In the genomic region with DNA sequence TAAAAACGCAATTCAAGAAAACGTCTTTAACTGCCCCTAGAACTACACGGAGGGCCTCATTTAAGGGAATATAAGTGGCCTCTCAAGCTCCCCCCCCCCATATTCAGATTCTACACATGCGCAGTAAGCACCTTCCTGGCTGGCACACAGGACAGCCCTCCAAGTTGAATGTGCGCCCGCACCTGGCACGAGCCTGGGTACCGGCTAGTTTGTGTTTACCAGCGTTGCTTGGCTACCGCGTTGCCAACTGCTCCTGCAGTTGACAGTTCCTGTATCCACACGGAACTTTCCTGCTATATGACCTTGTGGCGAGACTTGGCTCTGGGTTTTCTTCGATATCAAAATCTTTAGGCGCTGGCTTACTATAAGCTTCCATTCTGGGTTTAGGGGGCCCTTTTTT, we compare ENCODE assay signal across 15 mouse cellular contexts. TPM values are rescaled to one million over a fixed set of nuclear protein-coding genes. Genes with fewer than 3 reads are reported as not detected.
DNase-seq lines count a peak whose midpoint lies in the region; ATAC-seq and TF ChIP-seq lines count a peak whose summit lies in the region.
"Had no signal": no experiment of that assay in that cellular context is flagged by ENCODE, and none has a peak within 500 bp of the region (broad histone marks: within the 10 kb centered on the region; RNA-seq: fewer than 3 reads in every experiment).

No protein-coding gene starts in this region.

- H3K27me3 ChIP-seq in heart, embryonic 12.5 days (replicated peaks): no peaks in the 10 kb centered on the region
- H3K27me3 ChIP-seq in forebrain, embryonic 16.5 days (replicated peaks; ENCODE audit: control insufficient read depth, insufficient read depth, low read length): no peaks in the 10 kb centered on the region
- H3K27me3 ChIP-seq in midbrain, embryonic 13.5 days: no peaks in the 10 kb centered on the region

- no peak overlapping the region for H3K9ac ChIP-seq in heart, embryonic 12.5 days
- no peak overlapping the region for H3K9ac ChIP-seq in forebrain, embryonic 16.5 days (replicated peaks; ENCODE audit: low read depth, low read length)
- H3K9ac ChIP-seq in midbrain, embryonic 13.5 days (replicated peaks): no peak overlapping the region
- H3K9ac ChIP-seq: liver, postnatal 0 days had no signal

- H3K4me1 ChIP-seq in heart, embryonic 12.5 days (replicated peaks): no peaks in the 10 kb centered on the region
- H3K4me1 ChIP-seq in forebrain, embryonic 16.5 days (replicated peaks; ENCODE audit: control insufficient read depth, insufficient read depth, low read length): no peaks in the 10 kb centered on the region
- no peaks in the 10 kb centered on the region for H3K4me1 ChIP-seq in midbrain, embryonic 13.5 days (replicated peaks)

- no peaks in the 10 kb centered on the region for H3K9me3 ChIP-seq in heart, embryonic 12.5 days (replicated peaks)
- no peaks in the 10 kb centered on the region for H3K9me3 ChIP-seq in forebrain, embryonic 16.5 days (ENCODE audit: control insufficient read depth, low read length)
- no peaks in the 10 kb centered on the region for H3K9me3 ChIP-seq in midbrain, embryonic 13.5 days

- no peak overlapping the region for H3K4me2 ChIP-seq in heart, embryonic 12.5 days
- H3K4me2 ChIP-seq in forebrain, embryonic 16.5 days (ENCODE audit: low read length): peak overlapping the region; percentile 5; the same call in 1 of the 2 replicates
- H3K4me2 ChIP-seq in midbrain, embryonic 13.5 days (replicated peaks): no peak overlapping the region

- no peak for TF ChIP-seq CTCF in layer of hippocampus, adult 2 months (conservative IDR thresholded peaks at IDR 0.05)

- H3K36me3 ChIP-seq in heart, embryonic 12.5 days: no peaks in the 10 kb centered on the region
- H3K36me3 ChIP-seq in forebrain, embryonic 16.5 days (ENCODE audit: control insufficient read depth, insufficient read depth): no peaks in the 10 kb centered on the region
- no peaks in the 10 kb centered on the region for H3K36me3 ChIP-seq in midbrain, embryonic 13.5 days

- no peak for ATAC-seq in heart, embryonic 12.5 days (ENCODE audit: insufficient number of reproducible peaks, low FRiP score)
- ATAC-seq in forebrain, embryonic 16.5 days: peak; percentile 89
- no peak for ATAC-seq in midbrain, embryonic 13.5 days
- ATAC-seq: CD4-positive, CD25-positive, alpha-beta regulatory T cell, adult 4 months; intestine, postnatal 0 days; liver, postnatal 0 days had no signal

- DNase-seq in heart, adult 11 months: peak; percentile 97
- peak; percentile 23 for DNase-seq in cerebellum, adult 11-12 months
- DNase-seq in layer of hippocampus, adult 2 months (ENCODE audit: low spot score in 2 of 2): peak; percentile 38 to 51
- DNase-seq in urinary bladder, postnatal 4 days (ENCODE audit: low spot score in 2 of 2): no peak
- DNase-seq in thymus, postnatal 10 days (ENCODE audit: low spot score in 2 of 2): no peak
- DNase-seq: liver, postnatal 0 days; midbrain, embryonic 14.5 days had no signal

- H3K4me3 ChIP-seq in heart, embryonic 12.5 days: no peak overlapping the region
- H3K4me3 ChIP-seq in forebrain, embryonic 16.5 days (replicated peaks; ENCODE audit: low read length): no peak overlapping the region
- H3K4me3 ChIP-seq in layer of hippocampus, adult 2 months: peak overlapping the region; percentile 34
- H3K4me3 ChIP-seq in midbrain, embryonic 13.5 days (replicated peaks): no peak overlapping the region

- whole genome bisulfite sequencing in heart, embryonic 12.5 days: 85% methylated on average over 15 of the region's 15 CpGs
- 74% methylated on average over 15 of the region's 15 CpGs for WGBS in forebrain, embryonic 16.5 days
- 92% methylated on average over 15 of the region's 15 CpGs for WGBS in midbrain, embryonic 13.5 days

- no peak overlapping the region for H3K27ac ChIP-seq in heart, embryonic 12.5 days (ENCODE audit: poor library complexity, severe bottlenecking)
- no peak overlapping the region for H3K27ac ChIP-seq in forebrain, embryonic 16.5 days (ENCODE audit: low read length)
- H3K27ac ChIP-seq in layer of hippocampus, adult 2 months: no peak overlapping the region
- no peak overlapping the region for H3K27ac ChIP-seq in midbrain, embryonic 13.5 days

RNA-seq across cellular contexts. Expression of a gene that starts 13.9 kb away (rescaled TPM):
- not detected in 2 replicates for polyA plus RNA-seq in heart, embryonic 12.5 days (2016; fragmentation: Nextera tagmentation; extraction: Ambion mirVana)
- polyA plus RNA-seq in forebrain, embryonic 16.5 days (2015; fragmentation: Nextera tagmentation; extraction: Ambion mirVana): not detected in 2 replicates
- not detected for total RNA-seq in layer of hippocampus, adult 2 months (2021)
- not detected in 2 replicates for polyA plus RNA-seq in midbrain, embryonic 13.5 days (2015; fragmentation: Nextera tagmentation; extraction: Ambion mirVana)
- total RNA-seq: left cerebral cortex, postnatal 36 days had no signal
- polyA plus RNA-seq: CD4-positive, CD25-positive, alpha-beta regulatory T cell, adult 4 months; heart, embryonic 14.5 days; intestine, postnatal 0 days; liver, postnatal 0 days; midbrain, embryonic 14.5 days; stomach, embryonic 14.5 days had no signal

Comparison
In these comparisons a context has a peak if more than half of its experiments do, and no peak if none do; other contexts are left out.
1. DNase-seq: peak in heart, adult 11 months (single experiment), cerebellum, adult 11-12 months (single experiment) and layer of hippocampus, adult 2 months (2 of 2); none in urinary bladder, postnatal 4 days (0 of 2) and thymus, postnatal 10 days (0 of 2).